Mouse (Mus musculus): ENCODE measurements around the gene Has1. TPM values are rescaled to one million over a fixed set of nuclear protein-coding genes. Genes with fewer than 3 reads are reported as not detected.

Has1 gene
- total RNA-seq (2022): under 1 TPM; 0.57 to 0.73 (median 0.60) TPM

DNA sequence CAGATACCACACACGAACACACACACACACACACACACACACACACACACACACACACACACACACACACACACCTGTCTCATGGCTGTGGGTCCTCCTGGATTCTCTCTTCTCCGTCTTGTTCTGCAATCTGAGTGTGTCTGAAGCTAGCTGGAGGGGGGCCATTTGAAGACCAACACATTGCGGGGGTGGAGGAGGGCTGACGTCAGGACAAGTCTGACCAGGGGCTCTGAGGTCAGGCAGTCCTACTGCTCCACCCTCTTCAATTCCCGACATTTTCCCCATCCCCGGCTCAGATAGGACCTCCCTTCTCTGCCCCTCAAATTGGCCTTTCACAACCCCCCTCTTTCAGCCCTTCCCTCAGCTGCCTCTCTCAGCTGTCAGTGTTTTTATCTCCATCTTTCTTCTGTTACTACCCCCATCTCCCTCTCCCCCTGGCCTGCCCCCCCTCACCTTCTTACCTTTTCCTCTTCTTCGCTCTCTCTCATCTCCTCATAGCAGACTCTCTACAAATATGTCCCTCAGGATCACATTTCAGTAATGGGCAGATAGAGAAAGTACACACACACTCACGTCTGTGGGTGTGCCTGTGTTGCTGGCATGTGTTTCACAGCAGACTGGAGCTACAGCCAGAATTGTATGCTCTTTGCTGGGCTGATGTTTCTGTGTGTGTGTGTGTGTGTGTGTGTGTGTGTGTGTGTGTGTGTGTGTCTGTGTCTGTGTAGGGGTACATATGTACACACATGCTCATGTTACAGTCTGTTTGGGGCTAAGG, at the start of gene Has1:
Gene Has1, minus strand, starts transcription at position 142 of the 775 bp plus-strand sequence.
- no peak for DNase-seq (ENCODE audit: low spot score in 2 of 2)

DNA sequence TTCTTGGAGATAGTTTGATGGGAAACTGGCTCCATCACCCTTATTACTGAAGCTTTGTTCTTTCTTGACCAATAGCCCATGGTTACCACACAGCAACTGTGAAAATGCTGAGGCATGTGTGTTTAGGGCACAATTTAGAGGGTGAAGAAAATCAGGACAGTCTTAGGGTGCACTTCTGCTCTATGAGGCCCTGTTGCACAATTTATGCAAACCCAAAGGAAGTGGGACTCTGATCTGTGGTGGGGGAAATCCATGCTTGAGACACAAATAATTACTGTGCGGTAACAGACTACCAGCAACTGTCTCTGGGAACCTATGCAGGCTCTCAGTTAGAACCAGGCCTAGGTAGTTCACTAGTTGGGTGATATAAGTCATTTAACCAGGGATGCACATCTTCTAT, 45.8 kb upstream of the Has1 start:
- DNase-seq (ENCODE audit: low spot score in 2 of 2): no peak

DNA sequence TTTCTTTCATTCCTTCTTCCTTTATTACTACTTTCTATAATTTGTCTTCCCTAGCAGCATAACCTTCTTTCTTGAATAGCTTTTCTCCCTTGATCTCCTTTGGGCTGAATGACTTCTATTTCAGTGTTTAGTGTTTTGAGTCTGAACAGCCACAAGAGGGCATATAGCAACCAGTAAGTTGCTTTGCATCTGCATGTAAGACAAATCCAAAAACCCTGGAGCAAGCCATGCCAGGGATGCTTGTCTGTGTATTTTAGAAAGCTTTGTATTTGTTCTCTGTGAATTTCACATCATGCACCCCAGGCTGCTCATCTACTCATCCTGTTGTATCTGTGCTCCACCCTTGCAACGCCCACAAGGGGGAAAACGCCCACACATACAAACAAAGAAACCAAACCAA, 44.3 kb upstream of the Has1 start:
- no peak for DNase-seq (ENCODE audit: low spot score in 2 of 2)

DNA sequence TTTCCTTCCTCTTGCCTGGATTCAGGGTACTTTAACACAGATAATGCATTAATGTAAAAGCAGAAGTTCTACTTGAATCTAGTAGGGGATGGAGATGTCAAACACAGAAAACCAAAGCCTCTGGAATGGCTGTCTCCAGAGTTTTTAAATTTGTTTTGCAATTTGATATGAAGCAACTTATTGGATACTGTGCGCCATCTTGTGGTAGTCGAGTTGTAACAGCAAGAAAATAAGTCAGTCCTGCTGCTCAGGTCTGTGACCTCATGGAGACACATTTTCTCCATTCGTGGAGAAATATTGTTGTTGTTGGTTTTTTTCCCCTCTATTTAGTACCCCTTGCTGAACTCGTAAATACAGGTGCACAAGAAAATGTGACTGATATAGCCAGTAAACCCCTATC, 41.0 kb upstream of the Has1 start:
- DNase-seq (ENCODE audit: low spot score in 2 of 2): no peak

DNA sequence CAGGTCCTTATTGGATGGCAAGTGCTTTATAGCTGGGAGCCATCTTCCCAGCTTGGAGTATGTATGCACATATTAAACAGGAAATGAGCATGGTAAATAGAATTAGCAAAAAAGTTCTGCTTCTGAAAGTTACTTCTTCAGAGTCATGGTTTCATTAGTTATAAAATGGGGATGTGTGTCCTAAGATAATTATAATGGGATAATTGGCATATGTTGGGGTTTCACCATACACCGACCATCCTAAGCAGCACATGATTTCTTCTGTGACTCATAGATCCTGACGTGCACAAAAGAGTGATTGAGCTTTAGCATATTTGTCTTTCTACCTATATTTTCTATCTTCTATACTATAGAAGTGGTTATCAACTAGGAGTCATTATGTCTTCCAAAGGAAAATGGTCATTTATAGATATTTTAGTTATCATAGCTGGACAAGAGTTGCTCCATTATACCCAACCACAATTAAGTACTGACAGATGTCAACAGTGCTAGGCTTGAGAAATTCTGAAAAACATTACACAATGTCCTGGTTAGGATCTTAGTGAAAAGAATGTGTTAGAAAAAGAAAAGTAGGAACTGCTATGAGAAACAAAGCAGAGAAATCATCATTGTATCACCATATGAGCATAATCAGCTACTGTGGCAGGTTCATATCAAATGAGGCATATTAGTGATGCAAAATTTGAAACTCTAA, 34.9 kb upstream of the Has1 start:
- DNase-seq (ENCODE audit: low spot score in 2 of 2): no peak

DNA sequence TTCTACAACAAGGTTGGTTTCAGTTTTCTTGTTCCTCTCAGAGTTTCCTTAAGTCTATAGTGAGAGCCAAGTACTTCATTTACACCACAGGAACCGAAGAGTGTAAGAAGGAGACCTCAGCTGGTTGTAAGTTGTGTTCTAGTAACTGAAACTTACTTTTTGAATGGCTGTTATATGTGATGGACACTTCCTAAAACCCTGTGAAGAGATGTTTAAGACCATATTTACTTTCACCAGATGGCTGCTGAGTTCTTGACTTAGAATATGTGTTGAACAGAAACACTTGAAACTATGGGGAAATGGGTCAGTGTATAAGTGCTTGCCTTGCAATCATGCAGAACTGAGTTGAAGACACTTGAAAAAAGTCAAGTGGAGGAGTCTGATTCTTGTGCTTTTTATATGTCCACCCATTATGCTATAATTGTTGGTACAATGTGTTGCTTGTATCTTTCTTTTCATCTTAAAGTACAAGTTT, 32.8 kb upstream of the Has1 start, which contains the start of the genes Fpr2 and Fpr3:
Gene Fpr2, plus strand, starts transcription at position 51 of the 475 bp plus-strand sequence.
Gene Fpr3, plus strand, starts transcription at position 79 of the 475 bp plus-strand sequence.
- DNase-seq (ENCODE audit: low spot score in 2 of 2): no peak

DNA sequence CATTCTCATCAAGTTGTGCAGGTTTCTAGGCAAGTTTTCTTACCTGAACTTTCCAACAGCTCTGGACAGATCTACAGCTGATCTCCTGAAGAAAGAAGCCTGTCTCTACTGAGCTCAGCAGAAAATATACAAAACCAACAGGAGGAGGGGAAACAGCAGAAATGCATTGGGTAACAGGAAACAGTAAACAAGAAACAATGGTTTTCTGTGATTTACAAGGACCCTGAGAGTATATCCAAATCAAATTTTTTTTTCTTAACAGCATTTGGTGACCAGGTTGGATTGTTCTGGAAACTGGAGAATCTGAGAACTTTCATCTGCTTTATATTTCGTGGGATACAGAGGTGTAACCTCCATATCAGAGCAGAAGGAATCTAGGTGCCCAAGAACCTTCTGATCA, 28.8 kb upstream of the Has1 start, which contains the start of gene Fpr1:
Gene Fpr1, minus strand, starts transcription at position 101 of the 400 bp plus-strand sequence.
- no peak for DNase-seq (ENCODE audit: low spot score in 2 of 2)

DNA sequence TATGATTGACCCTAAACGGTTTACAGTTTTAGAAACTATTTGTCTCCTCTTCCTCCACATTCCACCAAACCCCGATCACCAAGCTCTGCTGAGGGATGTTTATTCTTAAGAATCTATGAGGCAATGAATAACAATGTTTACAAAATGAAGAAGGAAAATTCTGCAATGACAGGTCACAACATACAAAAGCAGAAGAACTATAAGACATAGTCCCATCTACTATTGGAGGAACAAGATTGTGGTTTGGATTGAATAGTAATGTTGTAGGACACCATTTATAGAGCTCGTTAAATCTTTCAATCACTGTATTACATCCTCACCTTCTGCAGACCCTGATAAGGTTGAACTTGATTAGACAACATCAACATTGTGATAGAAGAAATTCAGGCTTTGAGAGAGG, 27.7 kb upstream of the Has1 start:
- no peak for DNase-seq (ENCODE audit: low spot score in 2 of 2)

DNA sequence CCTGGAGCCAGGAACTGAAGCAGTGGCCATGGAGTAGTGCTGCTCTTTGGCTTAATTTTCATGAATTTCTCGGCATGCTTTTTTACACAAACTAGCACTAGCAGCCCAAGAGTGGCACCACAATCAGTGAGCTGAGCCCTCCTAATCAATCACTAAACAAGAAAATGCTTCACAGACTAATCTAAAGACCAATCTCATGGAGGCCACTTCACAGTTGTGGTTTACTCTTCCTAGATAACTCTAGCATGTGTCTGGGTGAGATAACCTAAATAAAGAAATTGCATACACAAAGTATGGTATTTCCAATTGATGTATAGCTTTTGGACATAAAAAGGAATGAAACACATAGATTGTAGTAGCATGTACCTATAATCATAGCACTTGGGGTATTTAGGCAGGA, 24.3 kb upstream of the Has1 start:
- DNase-seq (ENCODE audit: low spot score in 2 of 2): no peak

DNA sequence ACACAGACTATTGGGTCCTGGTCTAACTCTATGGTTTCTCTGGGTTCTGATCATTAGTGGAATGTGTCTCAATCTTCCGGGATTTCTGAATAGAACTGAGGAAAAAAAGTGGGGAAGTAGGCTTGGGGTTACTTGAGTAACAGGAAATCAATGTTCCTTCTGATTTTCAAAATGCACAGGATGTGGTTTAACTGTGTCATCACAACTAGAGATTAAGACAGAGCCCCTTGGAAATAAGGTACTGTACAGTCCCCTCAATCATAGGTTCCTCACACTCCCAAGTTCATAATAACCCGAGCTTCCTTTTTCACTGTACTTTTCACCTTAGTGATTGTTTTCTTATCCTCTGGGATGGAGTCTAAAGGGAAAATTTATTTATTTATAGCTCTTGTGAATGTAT, 16.7 kb upstream of the Has1 start:
- no peak for DNase-seq (ENCODE audit: low spot score in 2 of 2)

DNA sequence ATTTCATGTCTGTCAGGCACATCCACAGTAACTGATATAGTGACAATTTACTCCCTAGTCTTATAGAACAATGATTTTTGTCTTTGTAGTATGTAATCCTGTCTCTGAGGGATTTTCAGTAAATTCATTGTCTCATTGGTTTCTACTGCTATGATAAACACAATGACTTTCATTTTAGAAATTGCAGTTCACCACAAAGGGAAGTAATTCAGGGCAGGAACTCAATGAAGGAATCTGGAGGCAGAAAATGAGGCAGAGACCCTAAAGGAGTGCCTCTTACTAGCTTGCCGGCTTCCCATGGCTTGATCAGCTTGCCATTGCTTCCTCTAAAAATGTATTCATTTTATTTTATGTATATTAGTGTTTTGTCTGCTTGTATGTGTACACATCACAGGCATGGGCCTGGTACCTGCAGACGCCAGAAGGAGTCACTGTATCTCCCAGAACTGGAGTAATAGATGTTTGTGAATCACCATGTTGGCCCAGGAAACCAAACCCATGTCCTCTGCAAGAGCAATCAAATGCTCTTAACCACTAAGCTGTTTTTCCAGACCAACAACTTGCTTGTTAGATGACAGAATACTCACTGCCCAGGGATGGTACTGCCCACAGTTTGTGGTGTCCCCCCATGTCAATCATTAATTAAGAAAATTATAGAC, 16.0 kb upstream of the Has1 start:
- no peak for DNase-seq (ENCODE audit: low spot score in 2 of 2)

DNA sequence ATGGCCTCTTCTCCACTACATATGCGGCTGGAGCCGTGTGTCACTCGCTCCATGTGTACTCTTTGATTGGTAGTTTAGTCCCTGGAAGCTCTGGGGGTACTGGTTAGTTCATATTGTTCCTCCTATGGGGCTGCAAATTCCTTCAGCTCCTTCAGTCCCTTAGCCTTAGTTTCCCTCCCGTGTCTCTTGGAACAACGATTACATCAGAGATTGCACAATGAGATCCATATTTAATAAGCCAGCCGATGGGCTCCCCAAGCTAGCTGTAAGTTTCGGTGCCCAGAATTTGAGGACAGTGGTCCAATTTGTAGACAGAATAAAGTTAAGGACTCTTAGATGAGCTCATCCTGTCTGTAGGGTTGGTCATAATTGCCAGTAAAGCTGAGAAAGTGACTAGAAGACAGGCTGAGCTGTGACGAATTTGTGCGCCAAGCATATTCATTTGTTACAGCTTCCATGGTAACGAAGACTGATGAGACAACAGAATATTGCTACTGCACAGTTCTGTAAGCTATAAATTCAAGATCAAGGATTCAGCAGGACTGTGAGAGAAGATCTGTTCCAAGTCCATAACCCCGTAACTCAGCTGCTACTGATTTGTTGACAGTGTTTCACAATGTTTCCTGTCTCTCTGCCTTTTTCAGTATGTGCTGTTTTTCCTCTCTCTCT, 11.9 kb upstream of the Has1 start:
- no peak for DNase-seq (ENCODE audit: low spot score in 2 of 2)

DNA sequence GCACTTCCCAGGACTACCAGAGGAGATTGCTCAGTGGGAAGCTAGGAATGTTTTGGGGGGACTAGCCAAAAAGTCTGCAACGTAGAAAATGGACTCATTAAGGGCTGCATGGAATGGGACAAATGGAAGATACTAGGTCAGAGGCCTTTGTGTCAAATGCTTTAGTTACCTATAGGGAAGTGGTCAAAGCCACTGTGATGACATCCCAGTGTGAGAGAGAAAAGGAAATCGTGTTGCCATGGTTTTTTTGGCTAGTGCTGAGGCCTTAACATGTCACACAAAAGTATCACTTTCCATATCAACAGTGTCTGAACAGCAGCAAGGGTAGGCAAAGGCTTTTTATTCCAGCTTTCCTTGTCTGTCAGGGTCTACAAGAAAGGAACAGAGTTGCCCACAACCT, 10.2 kb upstream of the Has1 start:
- no peak for DNase-seq (ENCODE audit: low spot score in 2 of 2)

DNA sequence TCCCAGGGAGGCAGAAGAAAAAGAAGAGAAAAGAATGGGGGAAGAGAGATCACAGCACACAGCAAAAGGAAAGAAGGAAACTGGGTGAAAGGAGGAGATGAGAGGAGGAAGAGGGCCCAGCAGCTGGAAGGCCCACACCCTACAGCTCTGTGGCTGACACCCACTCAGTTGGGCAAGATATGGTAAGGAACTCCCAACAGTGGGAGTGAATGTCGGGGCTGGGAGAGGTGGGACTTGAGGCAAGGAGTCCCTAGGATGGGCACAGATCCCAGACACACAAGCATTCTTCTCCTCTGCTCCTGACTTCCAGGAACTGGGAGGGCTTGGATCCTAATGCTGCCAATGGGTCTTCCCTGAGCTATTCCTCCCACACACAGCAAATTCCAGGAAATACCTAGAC, 7.4 kb upstream of the Has1 start:
- no peak for DNase-seq (ENCODE audit: low spot score in 2 of 2)

DNA sequence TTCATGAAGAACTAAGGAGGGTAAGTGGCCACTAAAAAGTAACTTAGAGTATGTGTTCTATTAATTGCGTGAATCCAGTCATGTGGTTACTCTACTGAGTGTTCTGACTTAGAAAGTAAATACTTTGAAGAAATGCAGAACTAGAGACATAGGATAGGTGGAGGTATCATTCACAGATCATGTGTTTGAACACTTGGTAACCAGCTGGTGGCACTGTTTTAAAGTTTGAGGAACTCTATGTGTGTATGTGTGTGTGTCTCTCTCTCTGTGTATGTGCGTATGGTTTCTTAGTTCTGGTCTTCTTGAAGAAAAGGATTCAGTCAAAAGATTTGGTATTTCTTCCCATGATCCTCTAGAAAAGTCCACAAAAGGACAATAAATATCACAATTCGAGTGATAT, 5.1 kb upstream of the Has1 start:
- DNase-seq (ENCODE audit: low spot score in 2 of 2): no peak

DNA sequence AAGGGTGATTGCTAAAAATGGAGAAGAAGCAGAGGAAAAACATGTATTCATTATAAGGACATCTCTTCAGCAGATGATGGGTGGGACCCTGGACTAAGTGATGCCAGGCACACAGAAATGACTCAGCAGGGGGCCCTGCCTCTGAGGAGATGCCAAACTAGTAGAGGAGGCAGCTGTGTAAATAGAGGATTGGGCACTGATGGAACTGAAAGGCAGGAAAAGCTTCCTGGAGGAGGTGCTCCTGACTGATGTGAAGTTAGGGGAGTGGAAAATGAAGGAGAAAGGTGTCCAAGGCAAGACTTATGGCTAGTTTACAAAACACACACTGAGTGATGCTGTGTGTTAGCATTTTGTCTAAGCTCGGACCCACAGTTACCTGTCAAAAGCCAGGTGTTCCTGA, 2.4 kb upstream of the Has1 start:
- no peak for DNase-seq (ENCODE audit: low spot score in 2 of 2)

DNA sequence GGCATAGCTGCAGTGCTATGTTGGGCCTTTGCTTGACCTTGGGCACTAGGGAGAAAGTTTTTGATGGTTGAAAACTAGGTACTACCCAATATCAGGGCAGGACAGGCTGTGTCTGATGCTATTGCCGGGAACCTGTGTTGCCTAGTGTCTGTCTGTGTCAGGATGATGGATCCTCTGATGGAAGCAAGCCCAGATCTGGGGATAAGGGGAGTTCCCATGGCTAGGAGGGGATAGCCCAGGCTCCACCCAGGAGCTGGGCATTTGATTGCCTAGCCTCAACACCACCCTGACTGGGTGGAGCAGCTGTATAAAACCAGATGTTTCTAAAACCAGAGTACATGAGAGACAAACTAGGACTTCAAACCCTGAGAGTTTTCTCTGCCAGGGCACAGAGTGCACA, 1.6 kb upstream of the Has1 start:
- no peak for DNase-seq (ENCODE audit: low spot score in 2 of 2)

DNA sequence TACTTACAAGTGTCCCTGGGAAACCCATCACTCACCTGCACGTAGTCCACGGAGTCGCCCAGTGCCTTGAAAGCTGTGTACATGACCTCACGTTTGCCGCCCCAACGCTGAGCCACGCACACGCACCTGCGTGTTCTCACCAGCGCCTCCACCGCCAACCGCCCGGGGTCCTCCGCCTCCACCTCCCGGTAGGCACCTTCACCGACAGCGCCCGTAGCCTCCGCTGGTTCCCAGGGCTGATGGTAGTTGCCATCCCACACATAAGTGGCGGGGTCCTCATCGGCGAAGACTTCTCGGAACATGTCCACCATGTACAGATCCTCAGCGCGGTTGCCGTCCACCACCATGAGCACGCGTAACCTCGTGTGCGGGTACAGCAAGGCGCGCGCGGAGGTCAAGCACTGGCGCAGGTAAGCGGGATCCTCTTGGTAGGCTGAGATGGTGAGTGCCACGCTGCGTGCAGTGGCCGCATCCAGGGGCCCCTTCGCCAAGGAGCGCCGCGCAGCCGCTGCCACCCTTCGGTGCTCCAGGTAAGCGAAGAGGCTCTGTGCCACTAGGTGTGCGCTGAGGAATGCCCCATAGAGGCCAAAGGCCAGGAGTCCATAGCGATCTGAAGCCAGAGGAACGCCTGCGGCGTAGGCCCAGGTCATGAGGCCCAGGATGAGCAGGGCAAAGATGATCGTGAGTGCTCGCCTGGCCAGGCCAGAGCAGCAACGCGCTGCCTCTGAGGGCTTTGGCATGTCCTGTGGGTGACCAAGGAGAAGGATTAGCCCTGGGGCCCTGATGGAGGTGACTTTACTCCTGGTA, 4.9 kb downstream of the Has1 start:
- peak in 1 of 2 experiments; percentile 23 for DNase-seq (ENCODE audit: low spot score in 2 of 2)

DNA sequence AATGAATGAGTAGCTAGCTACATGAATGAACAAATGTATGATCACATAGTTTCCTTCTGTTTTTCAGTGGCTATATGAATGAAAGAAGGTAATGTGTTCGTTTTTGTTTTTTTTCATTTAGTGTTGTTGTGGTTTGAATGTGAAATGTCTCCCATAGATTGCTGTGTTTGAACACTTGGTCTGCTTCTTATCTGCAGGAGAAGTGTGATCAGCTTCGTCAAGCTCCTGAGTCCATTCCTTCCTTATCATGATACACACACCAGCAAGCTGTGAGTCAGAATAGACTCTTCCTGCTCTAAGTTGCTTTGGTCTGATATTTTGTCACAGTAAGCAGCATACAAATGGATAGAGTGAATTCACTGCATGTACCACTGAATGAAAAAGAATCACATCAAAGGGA, 6.0 kb downstream of the Has1 start:
- no peak for DNase-seq (ENCODE audit: low spot score in 2 of 2)

DNA sequence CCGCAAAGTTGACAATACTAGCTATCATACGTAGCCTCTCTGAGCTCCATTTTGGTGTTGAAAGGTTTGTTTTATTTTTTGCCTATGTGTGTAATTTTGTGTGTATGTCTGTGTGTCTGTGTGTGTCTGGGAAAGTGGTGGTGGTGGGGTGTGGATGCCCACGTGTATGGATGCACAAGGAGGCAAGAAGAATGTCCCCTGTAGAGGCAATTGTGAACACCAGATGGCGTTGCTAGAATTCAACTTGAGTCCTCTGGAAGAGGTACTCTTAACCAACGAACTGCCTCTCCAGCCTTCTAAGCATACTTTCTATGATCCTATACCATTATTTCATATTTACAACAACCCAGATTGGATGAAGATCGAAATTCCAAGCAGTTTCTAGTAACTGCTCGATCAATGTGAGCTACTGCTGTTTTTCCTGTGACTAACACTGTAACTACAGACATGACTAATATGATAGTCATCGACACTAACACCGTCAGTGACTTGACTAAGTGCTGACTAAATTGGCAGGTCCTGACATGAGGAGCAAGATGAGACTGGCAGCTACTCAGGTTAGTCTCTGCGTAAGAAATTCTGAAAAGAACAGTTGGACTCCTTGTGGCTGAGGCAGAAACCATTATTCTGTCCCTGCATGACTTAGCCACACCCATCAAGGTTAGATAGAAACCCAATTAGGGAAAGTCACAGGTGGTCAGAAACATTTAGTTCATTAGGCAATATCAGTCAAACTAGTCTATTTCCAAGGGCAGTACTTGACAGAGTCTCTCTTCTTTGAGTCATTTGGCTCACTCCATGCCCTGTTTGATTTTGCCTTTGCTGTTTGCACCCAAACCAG, 9.6 kb downstream of the Has1 start:
- peak in 1 of 2 experiments; percentile 30 for DNase-seq (ENCODE audit: low spot score in 2 of 2)
